Mouse (Mus musculus) midbrain, embryonic 14.5 days (tissue): ENCODE measurements at regions not wholly inside any gene's neighbourhood (a gene's known extent, or its start where the extent isn't known, plus 50 kb on each side); places are given as distances from the start of the nearest gene placed in this dataset.

Source experiments
- ATAC-seq: fragments of 200-750 bp; cut with Nextera tagmentation; 2 replicates; pipeline ENCODE4 v1.8.0; 2017; ENCODE audit warnings: moderate number of reproducible peaks, moderate library complexity; ENCODE audit not compliant: low FRiP score, low TSS enrichment
- DNase-seq: peaks from one replicate; pipeline ENCODE4 v3.0.0-alpha.2; 2015
- H3K27ac ChIP-seq: fragments of 300-500 bp; sonication (generic); replicated peaks from 2 replicates; pipeline ENCODE4 v1.5.1; 2014; ENCODE audit warnings: mild to moderate bottlenecking, low read depth, low read length, moderate library complexity
- H3K27me3 ChIP-seq: fragments of 300-500 bp; sonication (generic); 2 replicates; pipeline ENCODE4 v1.6.1; 2014; ENCODE audit warnings: low read length, control low read depth, mixed read lengths; ENCODE audit not compliant: control insufficient read depth, insufficient read depth
- H3K36me3 ChIP-seq: fragments of 300-500 bp; sonication (generic); 2 replicates; pipeline ENCODE4 v1.6.1; 2014; ENCODE audit warnings: low read length, control low read depth; ENCODE audit not compliant: control insufficient read depth, insufficient read depth
- H3K4me1 ChIP-seq: fragments of 300-500 bp; sonication (generic); 2 replicates; pipeline ENCODE4 v1.6.1; 2014; ENCODE audit warnings: mild to moderate bottlenecking, antibody characterized with exemption, low read length, control low read depth; ENCODE audit not compliant: control insufficient read depth, insufficient read depth
- H3K4me2 ChIP-seq: fragments of 300-500 bp; sonication (generic); 2 replicates; pipeline ENCODE4 v1.6.1; 2014; ENCODE audit warnings: mild to moderate bottlenecking, low read length, moderate library complexity
- H3K4me3 ChIP-seq: fragments of 300-500 bp; sonication (generic); replicated peaks from 2 replicates; pipeline ENCODE4 v1.5.1; 2014; ENCODE audit warnings: low read depth, low read length
- H3K9ac ChIP-seq: fragments of 300-500 bp; sonication (generic); replicated peaks from 2 replicates; pipeline ENCODE4 v1.6.1; 2014; ENCODE audit warnings: mild to moderate bottlenecking, low read length, moderate library complexity
- H3K9me3 ChIP-seq: fragments of 300-500 bp; sonication (generic); 2 replicates; pipeline ENCODE4 v1.6.1; 2016; ENCODE audit warnings: low read length, control low read depth, mixed read lengths; ENCODE audit not compliant: control insufficient read depth
- WGBS: fragments of 180-500 bp; shearing (Covaris S2); extraction: QIAGEN DNeasy Blood & Tissue Kit; methylation state at CpG from one replicate; pipeline ENCODE4 v1.1.7; 2014; 5-methylcytosine and 5-hydroxymethylcytosine counted together

GRCm38 (mm10) chr3:155401763-155402162, 308.5 kb downstream of the Lrriq3 start:
- H3K4me2 ChIP-seq, result no peak overlapping the region
- H3K36me3 ChIP-seq, result no peaks in the 10 kb centered on the region
- no peak overlapping the region for H3K27ac ChIP-seq
- no peak overlapping the region for H3K9ac ChIP-seq
- no peaks in the 10 kb centered on the region for H3K27me3 ChIP-seq
- no peak overlapping the region for H3K4me3 ChIP-seq
- ATAC-seq, result no peak
- no peaks in the 10 kb centered on the region for H3K9me3 ChIP-seq
- no peak for DNase-seq
- WGBS, result 60% methylated on average over 1 of the region's 1 CpGs
- no peaks in the 10 kb centered on the region for H3K4me1 ChIP-seq

- Histone ChIP-seq H3K4me1 (no peaks in the 10 kb centered on the region), H3K36me3 (no peaks in the 10 kb centered on the region), H3K27me3 (no peaks in the 10 kb centered on the region), H3K9me3 (no peaks in the 10 kb centered on the region), H3K27ac (no peak overlapping the region), H3K4me2 (no peak overlapping the region), H3K9ac (no peak overlapping the region), H3K4me3 (no peak overlapping the region)
- WGBS, result 24% methylated on average over 2 of the region's 2 CpGs
- DNase-seq, result peak; percentile 53
- ATAC-seq, result no peak
Observed at GRCm38 (mm10) chr3:155408907-155409306, 315.7 kb downstream of the Lrriq3 start.

- 71% methylated on average over 2 of the region's 2 CpGs for WGBS
- Histone ChIP-seq H3K4me1 (no peaks in the 10 kb centered on the region), H3K27ac (no peak overlapping the region), H3K9ac (no peak overlapping the region), H3K36me3 (no peaks in the 10 kb centered on the region), H3K4me3 (no peak overlapping the region), H3K27me3 (no peaks in the 10 kb centered on the region), H3K4me2 (no peak overlapping the region), H3K9me3 (no peaks in the 10 kb centered on the region)
- DNase-seq, result no peak
- ATAC-seq, result no peak
Observed at GRCm38 (mm10) chr3:155409371-155409770, 316.1 kb downstream of the Lrriq3 start.

GRCm38 (mm10) chr3:155409867-155410266, 316.6 kb downstream of the Lrriq3 start:
- Histone ChIP-seq H3K4me1 (no peaks in the 10 kb centered on the region), H3K4me3 (no peak overlapping the region), H3K4me2 (no peak overlapping the region), H3K9ac (no peak overlapping the region), H3K27ac (no peak overlapping the region), H3K27me3 (no peaks in the 10 kb centered on the region), H3K36me3 (no peaks in the 10 kb centered on the region), H3K9me3 (no peaks in the 10 kb centered on the region)
- WGBS, result 45% methylated on average over 2 of the region's 2 CpGs
- peak; percentile 12 for DNase-seq
- peak; percentile 48; the same call in 1 of the 2 replicates for ATAC-seq

GRCm38 (mm10) chr3:155459701-155460481, 366.7 kb downstream of the Lrriq3 start:
- no peak overlapping the region for H3K4me2 ChIP-seq
- H3K27ac ChIP-seq, result peak overlapping the region; percentile 69

GRCm38 (mm10) chr3:155462095-155462494, 368.9 kb downstream of the Lrriq3 start:
- H3K4me1 ChIP-seq, result no peaks in the 10 kb centered on the region
- no peak overlapping the region for H3K4me3 ChIP-seq
- H3K36me3 ChIP-seq, result no peaks in the 10 kb centered on the region
- no peaks in the 10 kb centered on the region for H3K27me3 ChIP-seq
- H3K9me3 ChIP-seq, result no peaks in the 10 kb centered on the region
- no peak overlapping the region for H3K27ac ChIP-seq
- no peak for ATAC-seq
- no peak for DNase-seq
- no peak overlapping the region for H3K9ac ChIP-seq
- WGBS, result 82% methylated on average over 4 of the region's 4 CpGs
- H3K4me2 ChIP-seq, result no peak overlapping the region

More at GRCm38 (mm10) chr3:155459701-155460481, 366.7 kb downstream of the Lrriq3 start:
- DNase-seq, result peak; percentile 75
- Histone ChIP-seq H3K36me3 (no peaks in the 10 kb centered on the region), H3K4me3 (no peak overlapping the region), H3K27me3 (no peaks in the 10 kb centered on the region), H3K4me1 (no peaks in the 10 kb centered on the region), H3K9ac (no peak overlapping the region), H3K9me3 (no peaks in the 10 kb centered on the region)
- ATAC-seq, result no peak; the same call in 1 of the 2 replicates
- 53% methylated on average over 16 of the region's 16 CpGs for WGBS

GRCm38 (mm10) chr3:155470742-155471141, 377.5 kb downstream of the Lrriq3 start:
- WGBS, result 85% methylated on average over 2 of the region's 2 CpGs
- ATAC-seq, result no peak

GRCm38 (mm10) chr3:155485487-155485886, 392.3 kb downstream of the Lrriq3 start:
- Histone ChIP-seq H3K4me3 (no peak overlapping the region), H3K27ac (no peak overlapping the region), H3K4me1 (0 out of 2 replicates have a peak, but pooled peaks cover 3% of the 10 kb centered on the region), H3K27me3 (no peaks in the 10 kb centered on the region), H3K4me2 (no peak overlapping the region), H3K9ac (no peak overlapping the region), H3K36me3 (no peaks in the 10 kb centered on the region), H3K9me3 (no peaks in the 10 kb centered on the region)
- ATAC-seq (0 out of 2 replicates have a peak, but pooled peaks have one; percentile 18), DNase-seq (no peak)
- WGBS, result 55% methylated on average over 2 of the region's 2 CpGs

More at GRCm38 (mm10) chr3:155470742-155471141, 377.5 kb downstream of the Lrriq3 start:
- H3K4me2 ChIP-seq, result no peak overlapping the region
- no peak overlapping the region for H3K9ac ChIP-seq
- H3K4me1 ChIP-seq, result no peaks in the 10 kb centered on the region
- H3K27ac ChIP-seq, result no peak overlapping the region
- H3K4me3 ChIP-seq, result no peak overlapping the region
- H3K27me3 ChIP-seq, result no peaks in the 10 kb centered on the region
- no peaks in the 10 kb centered on the region for H3K9me3 ChIP-seq
- no peaks in the 10 kb centered on the region for H3K36me3 ChIP-seq
- no peak for DNase-seq
